Mouse (Mus musculus) E14TG2a.4 (cell line): ENCODE data around the gene Gpr65.
"Not testable (repeated sequence)": the region's sequence is repeated elsewhere in the genome, so short reads cannot be mapped to it uniquely, and the experiment has no call there.

Experiments
- CTCF ChIP-seq: conservative IDR thresholded peaks from 2 replicates; pipeline ENCODE4 v1.5.1; 2014; ENCODE audit warnings: low read length
- NANOG ChIP-seq: IDR thresholded peaks from 2 replicates; pipeline ENCODE4 v1.6.1; 2014; ENCODE audit warnings: borderline replicate concordance, low read length, mixed read lengths
- POU5F1 ChIP-seq: IDR thresholded peaks from 2 replicates; pipeline ENCODE4 v1.6.1; 2014; ENCODE audit warnings: low read length, borderline replicate concordance

DNA sequence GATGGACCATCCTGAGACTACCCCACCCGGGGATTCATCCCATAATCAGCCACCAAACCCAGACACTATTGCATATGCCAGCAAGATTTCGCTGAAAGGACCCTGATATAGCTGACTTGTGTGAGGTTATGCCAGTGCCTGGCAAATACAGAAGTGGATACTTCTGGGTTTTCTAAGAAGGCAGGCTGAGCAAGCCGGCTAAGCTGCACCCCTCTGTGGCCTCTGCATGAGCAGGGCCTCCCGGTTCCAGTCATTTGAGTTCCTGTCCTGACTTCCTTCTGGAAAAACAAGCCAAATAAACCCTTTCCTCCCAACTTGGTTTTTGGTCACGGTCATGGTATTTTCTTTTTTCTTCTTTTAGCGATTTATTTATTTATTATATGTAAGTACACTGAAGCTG is 30.0 kb upstream of the Gpr65 start:
- TF ChIP-seq CTCF, NANOG, POU5F1: not testable (repeated sequence)
